Mouse (Mus musculus) kidney, postnatal 25 days (tissue): ENCODE results near the gene Nek6.

ENCODE experiments used
- DNase-seq, 2 experiments: peaks; one replicate each; pipeline ENCODE4 v3.0.0; 2021; ENCODE audit warnings: mixed read lengths in 2 of 2

Gene Nek6

DNA sequence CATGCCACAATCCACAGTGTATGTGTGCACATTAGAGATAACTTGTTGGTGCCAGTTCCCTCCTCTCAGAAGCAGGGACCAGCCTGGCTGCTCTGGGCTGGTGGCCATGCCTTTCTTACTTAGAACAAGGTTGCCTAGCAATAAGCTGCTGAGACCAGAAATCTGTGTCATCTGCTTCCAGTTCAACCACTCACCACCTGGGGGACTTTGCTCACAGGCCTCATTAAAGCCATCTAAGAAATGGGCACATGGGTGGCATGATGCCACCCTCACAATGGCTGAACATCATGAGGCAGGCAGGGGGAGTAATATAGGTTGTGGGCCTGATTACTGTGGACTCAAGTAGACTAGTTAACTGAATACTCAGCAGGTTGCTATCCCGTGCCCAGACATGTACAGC lies 1.3 kb upstream of the Nek6 start:
- DNase-seq, result no peak

DNA sequence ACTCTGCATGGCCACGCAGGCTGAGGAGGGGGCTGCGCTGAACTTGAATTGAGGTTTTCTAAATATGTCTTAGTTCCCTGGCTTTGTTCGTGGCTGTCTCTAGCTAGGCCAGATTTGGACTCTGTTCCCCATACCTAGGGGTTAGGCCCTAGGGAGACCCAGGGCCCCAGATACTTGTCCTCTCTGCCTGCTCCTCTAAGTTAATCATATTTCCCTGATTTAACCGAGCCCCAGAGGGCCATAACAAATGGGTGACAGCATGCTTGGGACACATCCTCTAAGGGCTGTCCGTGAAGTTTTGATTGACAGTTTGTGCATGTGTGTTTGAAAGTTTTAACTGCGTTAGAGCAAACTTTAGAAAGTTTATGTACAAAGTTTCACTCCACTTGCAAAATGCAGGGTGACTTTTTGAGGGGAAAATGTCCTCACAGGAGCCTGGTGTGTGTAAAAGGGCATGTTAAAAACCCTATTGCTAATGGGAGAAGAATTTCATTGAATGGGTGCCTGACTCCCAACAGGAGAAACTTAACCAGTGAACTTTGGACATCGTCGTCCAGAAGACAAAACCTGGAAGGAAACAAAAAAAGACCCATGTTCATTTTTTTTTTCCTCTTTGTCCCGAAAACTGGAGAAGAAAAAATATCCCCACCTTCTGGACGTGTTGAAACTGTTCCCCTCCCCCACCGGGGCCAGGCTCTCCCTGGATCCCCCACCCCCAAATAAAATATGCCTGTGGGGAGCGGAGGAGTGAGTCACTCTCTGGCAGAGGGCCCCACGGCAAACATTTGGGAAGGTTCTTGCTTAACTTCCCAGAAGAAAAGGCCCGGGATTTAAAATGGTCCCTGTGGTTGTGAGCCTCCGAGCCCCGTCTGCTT lies 1.1 kb downstream of the Nek6 start:
- DNase-seq, result peak; percentile 55 to 57

DNA sequence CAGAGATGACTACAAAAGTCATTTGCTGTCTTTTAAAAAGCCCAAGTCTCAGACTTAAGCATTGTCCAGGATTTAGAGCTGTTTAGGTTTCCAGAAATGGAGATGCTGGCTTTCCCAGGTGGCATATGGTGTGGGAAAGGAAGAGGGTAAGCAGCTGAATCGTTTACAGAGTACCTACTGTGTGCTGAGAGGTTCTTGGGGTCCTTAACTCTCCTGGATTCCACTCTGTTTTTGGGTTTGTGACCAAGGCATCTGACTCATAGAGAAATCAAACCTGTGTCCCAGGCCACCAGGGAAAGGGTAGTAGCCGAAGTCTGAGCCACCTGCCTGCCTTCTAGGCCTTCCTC lies 1.7 kb downstream of the Nek6 start:
- DNase-seq, result no peak

GRCm38 (mm10) chr2:38514411-38514810 lies 3.0 kb downstream of the Nek6 start:
- DNase-seq, result peak in 1 of 2 experiments; percentile 25

DNA sequence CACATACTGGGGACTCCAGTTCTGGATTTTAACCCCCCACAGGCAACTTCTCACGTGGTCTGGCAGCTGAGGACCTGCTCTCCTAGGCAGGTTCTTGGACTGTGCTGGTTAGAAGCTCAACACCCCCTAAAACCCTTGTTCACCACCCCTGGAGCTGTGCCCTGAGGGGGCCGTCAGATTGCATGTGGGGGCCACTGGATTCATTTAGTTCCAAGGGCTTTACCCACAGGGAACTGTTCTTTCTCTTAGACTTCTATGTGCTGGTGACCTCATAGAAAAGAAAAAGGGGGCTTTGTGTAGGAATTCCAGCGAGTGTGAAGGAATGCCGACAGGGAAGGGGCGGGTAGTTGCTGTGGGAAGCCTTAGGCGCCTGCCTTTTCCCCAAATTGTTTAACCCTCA lies 4.0 kb downstream of the Nek6 start:
- peak in 1 of 2 experiments; percentile 30 for DNase-seq

DNA sequence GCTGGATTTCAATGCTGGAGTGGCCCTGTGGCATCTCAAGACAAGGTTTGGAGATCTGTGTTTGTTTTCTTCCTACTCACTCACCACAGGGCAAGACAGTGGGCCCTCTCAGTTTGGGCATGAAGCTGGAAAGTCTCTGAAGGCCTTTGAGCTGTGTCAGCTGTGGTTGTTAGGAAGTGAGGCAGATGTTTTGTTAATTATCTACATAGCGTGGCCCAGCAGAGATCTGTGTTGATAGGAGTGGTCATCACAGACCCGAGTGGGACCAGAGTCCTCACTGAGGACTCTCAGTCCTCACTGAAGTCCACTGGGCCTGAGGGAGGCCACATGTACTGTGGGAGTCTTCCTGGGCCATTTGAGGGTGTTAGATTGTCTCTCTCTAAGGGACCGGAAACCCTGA lies 5.0 kb downstream of the Nek6 start:
- DNase-seq, result peak in 1 of 2 experiments; percentile 52

DNA sequence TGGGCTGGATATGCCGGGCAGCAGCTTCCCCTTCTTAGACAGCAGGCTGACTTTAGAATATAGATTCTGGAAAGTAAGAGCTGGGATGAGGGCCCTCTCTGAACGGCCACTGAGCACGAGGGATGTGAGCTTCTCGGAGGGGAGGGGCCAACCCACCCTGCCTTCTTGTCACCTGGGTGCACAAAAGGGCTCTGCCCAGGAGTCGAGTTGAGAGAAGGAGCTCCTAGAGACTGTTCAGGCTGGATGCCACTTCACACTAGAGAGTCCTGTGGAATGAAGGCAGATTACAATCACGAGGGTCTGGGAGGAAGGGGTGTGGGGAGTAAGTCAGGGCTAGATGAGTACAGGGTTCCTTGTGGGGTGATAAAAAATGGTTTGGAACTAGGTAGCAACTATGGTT lies 5.6 kb downstream of the Nek6 start:
- DNase-seq, result no peak

- no peak for DNase-seq
Measured at GRCm38 (mm10) chr2:38518719-38519118, 7.3 kb downstream of the Nek6 start.

DNA sequence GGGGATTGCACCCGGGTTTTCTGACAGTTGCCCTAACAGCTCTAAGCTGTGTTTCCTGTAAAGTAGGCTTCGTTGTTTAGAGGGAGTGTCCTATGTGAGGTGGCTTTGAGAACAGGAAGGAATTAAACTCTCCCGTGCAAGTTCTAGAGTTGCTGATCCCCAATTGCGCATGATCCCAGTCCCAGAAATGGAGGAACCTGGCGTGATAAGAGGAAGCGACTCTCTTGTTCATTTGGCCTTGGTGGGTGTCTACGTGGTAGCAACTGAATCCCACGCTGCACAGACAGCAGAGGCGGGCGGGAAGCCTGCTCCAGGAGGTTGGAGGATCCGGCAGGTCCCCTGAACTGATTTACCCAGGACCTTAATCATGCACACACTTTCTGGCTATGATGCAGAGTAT lies 8.5 kb downstream of the Nek6 start:
- no peak for DNase-seq

DNA sequence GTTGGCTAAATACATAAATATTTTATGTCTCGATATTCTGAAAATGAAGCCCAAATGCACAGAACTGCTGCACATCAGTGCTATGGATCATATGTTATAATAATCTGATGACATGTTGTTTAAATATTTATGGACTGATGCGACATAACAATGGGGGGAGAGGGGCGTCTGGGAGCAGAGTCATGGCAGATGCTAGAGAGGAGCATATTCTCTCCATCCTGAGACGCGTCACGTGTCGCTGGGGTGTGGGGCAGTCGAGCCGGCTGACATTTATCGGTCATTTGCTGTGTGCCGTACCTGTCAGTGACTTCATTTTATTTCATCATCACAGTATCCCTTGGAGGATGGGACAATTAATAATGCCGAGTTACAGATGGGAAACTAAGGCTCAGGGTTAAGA lies 10.2 kb downstream of the Nek6 start:
- DNase-seq, result no peak

GRCm38 (mm10) chr2:38522354-38522753 lies 10.9 kb downstream of the Nek6 start:
- DNase-seq, result no peak

DNA sequence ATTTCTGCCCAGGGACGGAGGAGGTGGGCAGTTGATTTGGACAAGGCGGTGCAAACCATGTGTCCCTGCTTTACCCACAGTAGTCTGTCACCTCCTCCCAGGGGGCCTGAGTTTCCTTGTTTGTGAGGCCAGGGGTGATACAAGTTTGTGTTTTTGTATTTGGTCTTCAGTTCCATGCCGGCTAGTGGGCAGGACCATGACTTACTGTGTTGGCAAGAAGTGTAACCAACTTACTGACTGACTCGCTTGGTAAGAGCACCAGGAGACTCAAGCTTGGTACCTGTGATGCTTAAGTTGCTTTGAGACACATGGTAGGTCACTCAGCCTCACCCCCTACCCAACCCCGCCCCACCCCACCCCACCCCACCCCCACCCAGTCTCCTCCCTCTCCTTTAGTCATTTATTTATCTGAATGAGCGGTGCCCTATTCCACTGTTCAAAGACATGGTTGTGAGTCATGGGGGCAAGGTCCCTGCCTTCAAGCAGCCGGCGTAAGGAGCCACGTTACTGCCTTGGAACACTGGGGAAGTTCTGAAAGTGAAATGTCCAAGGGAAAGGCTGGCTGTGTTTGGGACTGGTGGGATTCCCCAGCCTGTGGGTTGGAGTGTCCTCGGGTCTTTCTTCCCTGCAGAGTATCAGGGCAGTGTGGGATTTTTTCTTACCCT lies 12.5 kb downstream of the Nek6 start:
- peak; percentile 22 to 74 for DNase-seq

- no peak for DNase-seq
Measured at GRCm38 (mm10) chr2:38525034-38525433, 13.6 kb downstream of the Nek6 start.

DNA sequence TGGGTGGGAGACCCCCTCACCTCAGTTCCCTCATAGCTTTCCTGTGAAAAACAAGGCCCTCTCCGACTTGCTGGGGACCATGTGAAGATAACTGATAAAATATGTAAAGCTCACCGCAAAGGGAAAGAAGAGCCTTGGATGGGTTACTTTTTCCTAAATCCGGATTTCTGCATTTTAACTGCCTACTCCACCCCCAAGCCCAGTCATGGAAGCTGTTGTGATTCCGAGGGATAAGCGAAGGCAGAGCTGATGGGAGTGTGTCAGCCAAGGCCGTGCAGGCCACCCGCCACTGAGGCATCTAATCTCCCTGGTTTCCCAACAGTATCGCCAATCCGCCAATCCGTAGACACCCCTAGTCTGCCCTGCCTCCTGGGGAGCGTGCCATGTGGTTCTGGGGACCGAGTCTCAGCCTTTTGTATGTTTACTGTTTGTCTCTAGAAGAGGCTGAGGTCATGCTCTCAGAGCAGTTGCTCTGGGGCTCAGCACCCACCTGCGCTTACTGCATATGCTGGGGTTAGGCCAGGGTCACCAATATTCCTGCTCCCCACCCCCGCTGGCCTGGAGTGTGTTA lies 18.2 kb downstream of the Nek6 start:
- no peak for DNase-seq

DNA sequence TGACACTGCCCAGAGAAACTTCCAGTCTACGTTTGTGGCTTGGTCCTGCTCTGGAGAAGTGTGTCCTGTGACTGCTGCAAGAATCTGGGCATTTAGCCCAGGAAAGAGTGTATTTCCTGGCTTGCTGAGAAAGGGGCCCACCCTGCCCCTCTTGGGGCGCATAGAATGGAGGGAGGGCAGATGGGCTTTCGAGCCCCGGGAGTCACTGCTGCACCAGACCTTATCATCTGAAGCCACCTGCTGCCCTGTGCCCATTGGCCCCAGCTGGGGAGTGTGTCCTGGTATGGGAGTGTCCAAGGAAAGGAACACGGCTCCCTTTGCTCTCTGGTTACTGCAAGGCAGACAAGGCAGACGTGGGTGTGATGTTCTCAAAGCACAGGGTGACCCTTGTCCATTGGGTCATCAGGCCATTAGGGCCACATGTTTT lies 19.5 kb downstream of the Nek6 start:
- DNase-seq, result peak; percentile 24 to 80

- peak; percentile 66 to 75 for DNase-seq
Measured at GRCm38 (mm10) chr2:38533322-38533721, 21.9 kb downstream of the Nek6 start.

DNA sequence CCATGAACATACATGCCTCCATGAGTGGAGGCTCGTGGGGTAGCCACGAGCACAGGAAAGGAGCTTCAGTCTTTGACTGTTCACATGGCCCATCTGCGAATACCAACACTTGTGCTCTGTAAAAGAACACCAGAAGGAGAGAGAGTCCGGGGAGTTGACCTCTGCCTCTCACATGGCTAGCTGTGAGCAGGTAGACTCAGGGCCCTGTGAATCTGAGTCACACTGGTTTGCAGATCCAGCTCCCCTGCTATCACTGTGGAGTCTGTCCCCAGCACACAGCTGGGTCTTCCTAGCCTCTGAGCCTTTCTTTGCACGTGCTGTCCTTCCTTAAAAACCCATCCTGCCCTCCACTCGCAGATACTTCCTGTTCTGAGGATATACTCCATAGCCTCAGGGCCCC lies 22.3 kb downstream of the Nek6 start:
- peak in 1 of 2 experiments; percentile 53 for DNase-seq

GRCm38 (mm10) chr2:38534241-38534940 lies 22.9 kb downstream of the Nek6 start:
- no peak for DNase-seq

- no peak for DNase-seq
Measured at GRCm38 (mm10) chr2:38535051-38535450, 23.6 kb downstream of the Nek6 start.

DNA sequence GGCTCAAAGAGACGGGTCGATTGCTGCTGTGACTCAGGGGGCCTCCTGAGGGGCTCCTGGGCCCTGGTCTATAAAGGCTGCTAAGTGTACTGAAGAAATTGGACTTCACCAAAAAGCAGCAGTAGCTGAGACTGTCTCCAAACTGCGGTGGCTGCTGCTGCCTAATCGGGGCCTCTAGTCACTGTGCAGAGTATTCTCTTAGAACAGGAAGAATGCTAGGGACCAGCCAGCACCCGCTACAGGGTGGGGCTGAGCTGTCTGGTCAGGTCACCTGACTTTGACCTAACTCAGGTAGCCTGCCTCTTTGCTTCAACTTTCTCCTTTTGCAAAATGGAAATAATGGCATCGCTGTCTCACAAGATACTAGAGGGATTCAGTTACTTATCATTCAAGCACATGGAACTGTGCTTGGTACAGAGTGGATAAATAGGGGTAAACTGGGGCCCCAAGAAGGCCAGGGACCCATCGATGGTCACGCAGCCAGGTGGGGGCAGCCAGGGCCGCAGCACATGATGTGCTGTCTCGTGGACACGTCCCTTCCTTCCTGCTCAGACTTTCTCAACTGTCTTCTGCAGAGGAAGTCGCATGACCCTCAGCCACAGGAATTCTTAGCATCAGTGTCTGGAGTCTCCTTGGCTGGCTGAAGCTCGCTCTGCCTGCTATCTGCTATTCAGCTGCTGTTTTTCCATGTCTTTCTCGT lies 24.2 kb downstream of the Nek6 start:
- peak; percentile 29 to 66 for DNase-seq

- peak; percentile 36 to 49 for DNase-seq
Measured at GRCm38 (mm10) chr2:38536331-38536731, 24.9 kb downstream of the Nek6 start.

- DNase-seq, result no peak
Measured at GRCm38 (mm10) chr2:38539677-38540076, 28.2 kb downstream of the Nek6 start.

GRCm38 (mm10) chr2:38540666-38541065 lies 29.2 kb downstream of the Nek6 start:
- DNase-seq, result no peak
